Mouse (Mus musculus): ENCODE measurements at regions not wholly inside any gene's neighbourhood (a gene's known extent, or its start where the extent isn't known, plus 50 kb on each side); places are given as distances from the start of the nearest gene placed in this dataset.
"Not testable (repeated sequence)": the region's sequence is repeated elsewhere in the genome, so short reads cannot be mapped to it uniquely, and the experiment has no call there.

GRCm38 (mm10) chr14:15061966-15062860 is 259.0 kb downstream of the Nek10 start:
- no peak for DNase-seq

- no peak for DNase-seq
Observed at GRCm38 (mm10) chr14:15062861-15063418, 259.7 kb downstream of the Nek10 start.

GRCm38 (mm10) chr14:15064991-15065525 is 261.8 kb downstream of the Nek10 start:
- DNase-seq = no peak

- DNase-seq = no peak
Observed at GRCm38 (mm10) chr14:15075877-15076276, 272.7 kb downstream of the Nek10 start.

- no peak for DNase-seq
Observed at GRCm38 (mm10) chr14:15082889-15083288, 279.7 kb downstream of the Nek10 start.

GRCm38 (mm10) chr14:15083812-15084211 is 280.6 kb downstream of the Nek10 start:
- DNase-seq = no peak

GRCm38 (mm10) chr14:15087061-15087460 is 283.8 kb downstream of the Nek10 start:
- DNase-seq = no peak

- DNase-seq = no peak
Observed at GRCm38 (mm10) chr14:15096865-15097264, 293.6 kb downstream of the Nek10 start.

GRCm38 (mm10) chr14:15099909-15100308 is 296.7 kb downstream of the Nek10 start:
- no peak for DNase-seq

GRCm38 (mm10) chr14:15107795-15108321 is 304.6 kb downstream of the Nek10 start:
- DNase-seq = peak; percentile 23

GRCm38 (mm10) chr14:15119745-15120144 is 316.5 kb downstream of the Nek10 start:
- DNase-seq = no peak

GRCm38 (mm10) chr14:15128157-15128556 is 310.6 kb downstream of the Lrrc3b start:
- DNase-seq = no peak

GRCm38 (mm10) chr14:15140871-15141270 is 297.9 kb downstream of the Lrrc3b start:
- DNase-seq = not testable (repeated sequence)

GRCm38 (mm10) chr14:15142839-15143238 is 295.9 kb downstream of the Lrrc3b start:
- DNase-seq = no peak

GRCm38 (mm10) chr14:15148516-15148915 is 290.3 kb downstream of the Lrrc3b start:
- no peak for DNase-seq

Measured in right cerebral cortex, adult 18-20 months (tissue).